Mouse (Mus musculus): ENCODE data around the gene Spo11. TPM values are rescaled to one million over a fixed set of nuclear protein-coding genes. Genes with fewer than 3 reads are reported as not detected.

Gene Spo11
- total and polyA plus RNA-seq, 3 experiments, result 0.16 to 0.34 TPM; not detected in 1

- TF ChIP-seq POLR2AphosphoS2 (IDR thresholded peaks at IDR 0.05; ENCODE audit: low read depth, low read length) (no peak), SMC3 (IDR thresholded peaks at IDR 0.05; ENCODE audit: low read depth, low read length) (no peak), GABPA (IDR thresholded peaks at IDR 0.05; ENCODE audit: insufficient replicate concordance, low read depth, low read length) (no peak), RAD21 (IDR thresholded peaks at IDR 0.05; ENCODE audit: low read depth, low read length) (no peak; the same call in 1 of the 2 replicates), CTCF (conservative IDR thresholded peaks at IDR 0.05 in 1 of 2, IDR thresholded peaks at IDR 0.05 in 1 of 2; ENCODE audit: low read depth in 2 of 2, low read length in 2 of 2) (no peak), SIN3A (IDR thresholded peaks at IDR 0.05; ENCODE audit: low read length) (no peak; the same call in 1 of the 2 replicates), CHD2 (IDR thresholded peaks at IDR 0.05; ENCODE audit: low read length) (peak; percentile 86; the same call in 1 of the 2 replicates), IRF4 (IDR thresholded peaks at IDR 0.05; ENCODE audit: low read depth, low read length) (no peak)
Observed at GRCm38 (mm10) chr2:173026688-173027131, 49.2 kb downstream of the Spo11 start (continued).

GRCm38 (mm10) chr2:173027169-173027823, 49.8 kb downstream of the Spo11 start:
- dilution Hi-C loops (cut with MboI; ENCODE audit: extremely low pct_ligation_motif_present, extremely low pct_unique_long_range_greater_than_20kb, low sequenced_read_pairs) (no loop called here), in situ Hi-C loops (cut with MboI; ENCODE audit: low pct_ligation_motif_present, low pct_unique_long_range_greater_than_20kb, low sequenced_read_pairs) (no loop called here)
- H3K9ac ChIP-seq (ENCODE audit: insufficient read depth, low read depth), result no peak overlapping the region
- H3K27ac ChIP-seq (ENCODE audit: insufficient read depth, low read depth), result peak overlapping the region; percentile 35; the same call in 1 of the 2 replicates
- no peak for DNase-seq (ENCODE audit: extremely low read depth)
- H3K36me3 ChIP-seq (replicated peaks in 1 of 2; ENCODE audit: control insufficient read depth in 1 of 2, insufficient read depth in 1 of 2, low read length in 1 of 2), result peaks cover 60 to 92% of the 10 kb centered on the region in 2 experiments
- H3K9me3 ChIP-seq (replicated peaks; ENCODE audit: low read length), result no peaks in the 10 kb centered on the region
- TF ChIP-seq ZMIZ1 (IDR thresholded peaks at IDR 0.05; ENCODE audit: low read depth, low read length), result no peak
- TF ChIP-seq USF1 (IDR thresholded peaks at IDR 0.05; ENCODE audit: low read depth, low read length), result no peak
- TF ChIP-seq E2F4 (IDR thresholded peaks at IDR 0.05; ENCODE audit: insufficient replicate concordance, low read depth, low read length), result no peak
- TF ChIP-seq ETS1 (conservative IDR thresholded peaks at IDR 0.05; ENCODE audit: low read depth, low read length), result no peak
- TF ChIP-seq POLR2AphosphoS2 (IDR thresholded peaks at IDR 0.05; ENCODE audit: low read depth, low read length), result no peak
- no peak for TF ChIP-seq MAX (IDR thresholded peaks at IDR 0.05; ENCODE audit: low read length)
- no peak for TF ChIP-seq SMC3 (IDR thresholded peaks at IDR 0.05; ENCODE audit: low read depth, low read length)
- no peak for TF ChIP-seq ZKSCAN1 (IDR thresholded peaks at IDR 0.05; ENCODE audit: borderline replicate concordance, low read depth, low read length)
- no peak for TF ChIP-seq KAT2A (IDR thresholded peaks at IDR 0.05; ENCODE audit: insufficient replicate concordance, low read length)
- no peak for TF ChIP-seq USF2 (conservative IDR thresholded peaks at IDR 0.05; ENCODE audit: low read depth, low read length)
- no peak for TF ChIP-seq BHLHE40 (IDR thresholded peaks at IDR 0.05; ENCODE audit: low read depth, low read length)
- TF ChIP-seq GABPA (IDR thresholded peaks at IDR 0.05; ENCODE audit: insufficient replicate concordance, low read depth, low read length), result no peak
- TF ChIP-seq ZNF384 (IDR thresholded peaks at IDR 0.05; ENCODE audit: low read depth, low read length), result no peak
- TF ChIP-seq TCF12 (IDR thresholded peaks at IDR 0.05; ENCODE audit: low read depth, low read length), result no peak
- no peak for TF ChIP-seq JUN (IDR thresholded peaks at IDR 0.05; ENCODE audit: insufficient read depth, low read depth, low read length)
- no peak for TF ChIP-seq MYC (IDR thresholded peaks at IDR 0.05; ENCODE audit: low read depth, low read length)
- no peak for TF ChIP-seq NRF1 (IDR thresholded peaks at IDR 0.05; ENCODE audit: low read depth, low read length)
- no peak for TF ChIP-seq IRF4 (IDR thresholded peaks at IDR 0.05; ENCODE audit: low read depth, low read length)
- no peak for TF ChIP-seq RCOR1 (conservative IDR thresholded peaks at IDR 0.05; ENCODE audit: low read depth, low read length)
- no peak for TF ChIP-seq MAFK (IDR thresholded peaks at IDR 0.05; ENCODE audit: insufficient replicate concordance, low read length)
- H3K4me2 ChIP-seq (ENCODE audit: insufficient read depth, low read depth, poor library complexity, severe bottlenecking), result no peak overlapping the region
- peaks cover 24% of the 10 kb centered on the region for H3K79me2 ChIP-seq (replicated peaks; ENCODE audit: control insufficient read depth, extremely low read depth, insufficient read depth, poor library complexity, severe bottlenecking)
- no peaks in the 10 kb centered on the region for H3K27me3 ChIP-seq (replicated peaks)
- peak overlapping the region in 1 of 3 experiments; percentile 9 for H3K4me3 ChIP-seq (replicated peaks in 1 of 3; ENCODE audit: low read depth in 2 of 3, low read length in 2 of 3, poor library complexity in 1 of 3)
- peaks cover 48 to 70% of the 10 kb centered on the region in 2 experiments for H3K4me1 ChIP-seq (ENCODE audit: control insufficient read depth in 1 of 2, insufficient read depth in 2 of 2)

Data from CH12.LX (cell line).